Mouse (Mus musculus): ENCODE measurements at regions not wholly inside any gene's neighbourhood (a gene's known extent, or its start where the extent isn't known, plus 50 kb on each side); places are given as distances from the start of the nearest gene placed in this dataset.
"Not testable (repeated sequence)": the region's sequence is repeated elsewhere in the genome, so short reads cannot be mapped to it uniquely, and the experiment has no call there.

DNA sequence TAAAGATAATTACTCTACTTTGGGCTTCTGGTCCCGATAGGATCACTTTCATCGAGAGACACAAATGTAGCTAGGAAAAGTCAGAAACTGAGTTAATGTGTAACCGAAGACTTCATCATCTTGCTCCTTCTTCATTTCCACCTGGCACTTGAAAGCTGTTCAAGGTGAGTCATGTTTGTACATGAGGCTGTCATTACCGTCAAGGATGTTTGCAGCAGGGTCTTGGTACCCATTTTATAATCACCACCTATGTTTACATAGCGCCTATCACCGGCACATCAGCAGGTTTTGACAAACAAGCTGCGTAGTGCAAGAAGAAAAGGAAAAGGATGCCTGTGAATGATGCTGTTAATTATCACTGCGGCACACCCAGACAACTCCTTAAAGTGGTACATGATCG, 377.0 kb upstream of the Zfp703 start:
- DNase-seq (ENCODE audit: low spot score), result no peak

DNA sequence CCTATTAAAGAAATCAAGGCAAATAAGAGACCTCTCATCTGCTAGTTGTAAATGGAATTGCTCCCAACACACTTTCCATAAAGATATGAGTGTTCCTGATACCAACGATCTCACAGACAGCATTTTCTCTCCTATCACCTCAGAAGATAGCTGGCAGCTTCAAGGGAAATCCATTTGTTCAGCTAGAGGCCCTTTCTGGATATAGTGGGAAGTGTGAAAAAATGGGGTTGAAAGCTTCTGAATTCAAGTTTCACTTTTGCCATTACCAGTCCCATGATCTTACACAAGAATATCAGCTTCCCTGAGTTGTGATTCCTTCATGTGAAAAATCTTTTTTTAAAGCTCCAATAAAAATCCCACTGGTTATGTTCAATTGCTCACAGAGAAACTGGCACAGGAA, 369.1 kb upstream of the Zfp703 start:
- DNase-seq (ENCODE audit: low spot score), result no peak

DNA sequence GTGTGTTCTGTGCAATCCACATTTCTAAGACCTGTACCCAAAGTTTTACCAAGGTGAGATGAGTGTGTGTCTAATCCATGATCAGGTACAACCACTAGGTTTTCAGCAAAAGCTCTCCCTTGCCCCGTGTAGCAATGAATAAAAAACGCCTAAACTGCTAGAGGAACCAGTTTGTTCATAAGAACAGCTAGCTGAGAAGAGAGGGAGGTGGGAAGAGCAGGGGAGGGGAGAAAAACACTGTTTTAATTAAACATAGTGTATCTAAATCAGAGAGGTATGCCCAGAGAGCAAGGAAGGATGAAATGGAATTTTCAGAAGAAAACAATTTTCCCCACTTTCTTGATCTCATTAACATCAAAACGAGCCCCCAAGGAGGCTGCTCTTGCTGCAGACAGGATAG, 368.5 kb upstream of the Zfp703 start:
- no peak for DNase-seq (ENCODE audit: low spot score)

GRCm38 (mm10) chr8:26612153-26612552, 365.0 kb upstream of the Zfp703 start:
- no peak for DNase-seq (ENCODE audit: low spot score)

GRCm38 (mm10) chr8:26622311-26623052, 354.6 kb upstream of the Zfp703 start:
- DNase-seq (ENCODE audit: low spot score), result no peak

DNA sequence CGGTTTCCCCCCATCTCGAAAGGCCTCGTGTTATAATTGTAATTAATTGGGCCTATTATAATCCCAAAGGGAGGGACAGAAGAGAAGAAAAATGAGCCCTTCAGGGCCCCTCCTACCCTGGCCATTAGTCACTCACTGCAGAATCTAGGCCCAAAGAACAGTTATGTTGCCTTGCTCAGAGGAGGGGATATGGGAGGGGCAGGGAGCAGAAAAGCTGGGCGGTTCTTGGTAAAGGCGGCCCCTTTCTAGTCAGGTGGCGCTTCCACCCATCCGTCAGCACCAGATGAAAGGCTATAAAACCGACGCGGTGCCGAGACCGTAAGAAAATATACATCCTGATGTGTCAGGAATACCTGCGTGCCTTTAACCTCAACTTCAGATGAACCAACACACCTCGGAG, 350.9 kb upstream of the Zfp703 start:
- no peak for DNase-seq (ENCODE audit: low spot score)

GRCm38 (mm10) chr8:26626651-26627077, 350.5 kb upstream of the Zfp703 start:
- no peak for DNase-seq (ENCODE audit: low spot score)

DNA sequence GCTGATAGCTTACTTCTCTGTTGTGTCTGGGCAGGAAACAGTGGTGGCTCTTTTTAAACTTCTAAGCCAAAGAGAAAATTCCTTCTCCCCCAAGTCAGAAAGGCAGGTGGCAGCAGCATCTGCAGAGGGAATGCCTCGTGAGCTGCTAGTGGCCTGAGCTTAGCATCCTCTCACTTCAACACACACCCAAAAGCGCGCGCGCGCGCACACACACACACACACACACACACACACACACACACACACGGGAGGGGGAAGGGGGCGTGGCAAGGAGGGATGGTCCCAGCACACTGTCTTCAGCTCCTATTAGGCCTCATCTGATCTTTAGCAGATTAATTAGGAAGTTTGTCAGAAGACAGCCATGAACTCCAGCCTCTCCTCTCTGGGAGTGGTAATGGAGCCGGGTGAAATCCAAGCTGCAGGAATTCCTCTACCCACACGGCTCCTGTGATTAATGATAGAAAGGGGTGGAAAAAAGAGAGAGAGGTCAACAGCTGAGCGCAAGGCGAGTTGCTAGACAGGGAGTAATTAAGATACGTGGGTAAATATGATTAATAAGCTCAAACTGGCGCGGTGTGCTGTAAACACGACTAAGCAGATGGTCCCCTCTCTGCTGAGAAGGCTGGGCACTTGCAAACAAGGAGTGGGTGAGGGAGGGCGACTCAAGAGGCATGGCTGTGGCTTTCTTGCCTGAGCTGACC, 349.8 kb upstream of the Zfp703 start:
- peak; percentile 59 for DNase-seq (ENCODE audit: low spot score)

- no peak for DNase-seq (ENCODE audit: low spot score)
Observed at GRCm38 (mm10) chr8:26630544-26630943, 346.6 kb upstream of the Zfp703 start.

- DNase-seq (ENCODE audit: low spot score), result no peak
Observed at GRCm38 (mm10) chr8:26635701-26636100, 341.4 kb upstream of the Zfp703 start.

GRCm38 (mm10) chr8:26645375-26645774, 331.8 kb upstream of the Zfp703 start:
- DNase-seq (ENCODE audit: low spot score), result not testable (repeated sequence)

DNA sequence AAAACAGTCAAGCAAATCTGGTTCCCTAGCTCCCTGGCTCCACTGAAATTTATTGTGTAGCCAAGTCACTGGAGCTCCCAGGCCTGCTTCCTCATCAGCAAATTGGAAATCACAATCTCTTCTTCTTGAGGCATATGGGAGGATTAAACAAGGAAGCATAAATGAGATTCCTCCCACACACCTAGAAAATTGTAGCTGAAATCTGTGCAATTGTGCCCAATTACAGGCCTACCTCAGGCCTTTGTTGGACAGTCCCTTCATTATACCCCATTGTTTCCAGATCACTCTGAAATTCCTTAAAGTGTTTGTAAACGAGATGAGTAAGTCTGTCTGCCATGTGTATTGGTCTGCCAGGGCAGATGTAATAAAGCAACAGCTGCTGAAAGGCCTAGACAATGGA, 326.8 kb upstream of the Zfp703 start:
- no peak for DNase-seq (ENCODE audit: low spot score)

DNA sequence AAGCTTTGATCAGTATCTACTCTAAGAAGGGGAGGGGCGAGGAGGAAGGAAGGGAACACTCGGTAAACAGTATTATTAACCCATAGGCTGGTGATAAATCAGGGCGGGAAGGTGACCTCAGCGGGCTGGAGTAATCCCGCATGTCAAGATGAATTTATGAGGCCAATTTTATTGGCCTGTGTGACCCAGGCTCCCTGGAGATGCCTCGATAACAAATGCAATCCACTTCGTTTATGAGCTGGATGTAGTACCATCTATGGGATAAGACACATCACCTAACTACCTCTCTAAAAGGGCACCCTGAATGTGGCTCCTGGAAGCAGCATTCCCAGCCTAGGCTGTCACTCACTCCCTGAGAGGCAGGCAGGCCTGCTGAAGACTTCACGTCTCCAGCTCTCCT, 321.2 kb upstream of the Zfp703 start:
- DNase-seq (ENCODE audit: low spot score), result no peak

DNA sequence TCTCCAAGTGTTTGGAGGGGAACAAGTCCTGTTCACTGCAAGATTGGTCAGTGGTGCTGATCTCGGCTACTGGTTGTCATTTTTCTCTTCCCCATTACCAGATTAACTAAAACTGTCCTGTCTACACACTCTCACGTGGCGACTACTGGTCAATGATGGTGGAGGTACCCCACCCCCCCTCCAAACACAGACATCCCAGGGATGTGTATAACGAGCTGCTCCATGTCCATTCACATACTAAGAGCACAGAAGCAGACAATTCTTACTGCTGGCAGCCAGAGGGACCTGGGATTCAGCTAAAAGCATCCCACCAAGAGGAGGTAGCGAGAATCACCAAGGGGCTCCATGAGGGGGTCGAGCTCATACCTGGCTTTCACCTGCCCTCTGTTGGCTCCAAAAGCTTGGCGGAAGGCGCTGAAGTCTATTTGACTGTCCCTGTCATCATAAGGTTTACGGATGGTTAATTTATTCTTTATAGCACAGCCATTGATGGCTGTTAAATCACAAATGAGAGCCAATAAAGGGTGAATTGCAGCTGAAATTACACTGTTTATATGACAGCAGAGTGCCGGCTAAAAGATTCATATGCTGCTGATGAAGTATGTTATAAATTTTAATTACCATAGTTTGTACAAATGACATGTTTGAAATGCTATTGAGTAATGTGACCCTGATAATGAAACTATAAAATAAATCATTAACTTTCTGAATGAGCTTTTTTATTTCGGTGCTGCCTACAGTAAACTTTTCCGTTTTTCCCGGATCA, 320.6 kb upstream of the Zfp703 start:
- no peak for DNase-seq (ENCODE audit: low spot score)

GRCm38 (mm10) chr8:26659381-26659780, 317.7 kb upstream of the Zfp703 start:
- DNase-seq (ENCODE audit: low spot score), result no peak

GRCm38 (mm10) chr8:26669541-26669940, 307.6 kb upstream of the Zfp703 start:
- DNase-seq (ENCODE audit: low spot score), result no peak

GRCm38 (mm10) chr8:26672486-26673395, 304.4 kb upstream of the Zfp703 start:
- no peak for DNase-seq (ENCODE audit: low spot score)

DNA sequence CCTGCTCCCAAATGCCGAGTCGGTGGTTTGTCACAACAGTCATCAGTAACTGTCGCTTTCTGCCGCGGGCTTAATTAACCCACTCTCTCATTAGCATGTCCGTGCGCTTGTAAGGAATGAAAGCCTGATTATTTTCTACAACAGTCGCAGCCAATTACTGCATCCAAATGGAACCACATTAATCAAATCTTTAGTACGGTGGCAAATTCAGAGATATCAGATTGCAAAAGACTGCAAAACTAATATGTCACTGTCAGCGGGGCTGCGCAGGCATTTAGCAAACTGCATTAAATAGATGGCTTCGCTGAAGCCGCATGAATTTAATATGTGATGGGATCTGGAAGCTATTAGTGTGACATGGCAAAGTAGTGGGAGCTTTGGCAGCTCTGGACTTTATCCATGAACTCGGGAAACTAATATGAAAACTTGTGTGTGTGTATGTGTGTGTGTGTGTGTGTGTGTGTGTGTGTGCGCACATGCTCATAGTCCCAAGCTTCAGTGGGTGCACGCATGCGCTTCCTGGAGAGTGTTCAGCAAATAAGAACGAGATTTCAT, 299.5 kb upstream of the Zfp703 start:
- DNase-seq (ENCODE audit: low spot score), result no peak

DNA sequence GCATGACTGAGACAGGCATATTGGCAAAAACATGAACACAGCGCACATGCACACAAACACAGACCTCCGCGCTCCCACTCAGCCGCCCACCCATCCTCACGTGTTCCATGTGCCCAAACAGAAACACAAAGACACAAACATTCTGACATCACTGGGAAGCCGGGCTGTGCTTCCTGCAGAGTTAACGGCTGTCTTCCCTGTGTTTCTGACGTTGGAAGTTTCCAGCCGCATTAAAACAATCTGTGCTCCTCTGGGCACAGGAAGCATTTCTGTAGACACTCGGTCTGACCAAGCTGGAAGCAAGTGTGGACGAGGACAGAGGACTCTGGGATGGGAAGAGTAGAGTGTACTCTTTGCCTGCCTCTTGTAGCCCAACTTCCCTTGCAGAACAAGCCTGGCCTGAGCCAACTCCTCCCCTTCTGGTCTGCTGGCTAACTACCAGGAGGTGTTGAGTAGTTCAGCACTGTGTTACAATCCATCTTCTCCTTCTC, 296.2 kb upstream of the Zfp703 start:
- DNase-seq (ENCODE audit: low spot score), result no peak

- peak; percentile 77 for DNase-seq (ENCODE audit: low spot score)
Observed at GRCm38 (mm10) chr8:26687146-26687545, 290.0 kb upstream of the Zfp703 start.

- DNase-seq (ENCODE audit: low spot score), result no peak
Observed at GRCm38 (mm10) chr8:26688035-26688434, 289.1 kb upstream of the Zfp703 start.

Measured in testis, postnatal 10 days (tissue).